Mouse (Mus musculus) liver, embryonic 16.5 days (tissue): Measurements from ENCODE around the gene Acsl1. TPM values are rescaled to one million over a fixed set of nuclear protein-coding genes. Genes with fewer than 3 reads are reported as not detected.

Experiments used
- ATAC-seq: fragments of 200-750 bp; cut with Nextera tagmentation; 2 replicates; pipeline ENCODE4 v1.8.0; 2017; ENCODE audit warnings: low read depth, mild to moderate bottlenecking, moderate number of reproducible peaks, moderate library complexity
- H3K27ac ChIP-seq: fragments of 300-500 bp; sonication (generic); 2 replicates; pipeline ENCODE4 v1.5.1; 2014; ENCODE audit warnings: mild to moderate bottlenecking, low read length
- H3K27me3 ChIP-seq: fragments of 300-500 bp; sonication (generic); 2 replicates; pipeline ENCODE4 v1.6.1; 2014; ENCODE audit warnings: low read depth, low read length, mixed read lengths; ENCODE audit not compliant: control insufficient read depth, insufficient read depth
- H3K36me3 ChIP-seq: fragments of 300-500 bp; sonication (generic); 2 replicates; pipeline ENCODE4 v1.6.1; 2014; ENCODE audit warnings: mild to moderate bottlenecking; ENCODE audit not compliant: control insufficient read depth, insufficient read depth
- H3K4me1 ChIP-seq: fragments of 300-500 bp; sonication (generic); 2 replicates; pipeline ENCODE4 v1.6.1; 2014; ENCODE audit warnings: low read depth, low read length, mixed read lengths; ENCODE audit not compliant: control insufficient read depth
- H3K4me2 ChIP-seq: fragments of 300-500 bp; sonication (generic); 2 replicates; pipeline ENCODE4 v1.6.1; 2014; ENCODE audit warnings: low read depth, low read length, mixed read lengths
- H3K4me3 ChIP-seq: fragments of 300-500 bp; sonication (generic); 2 replicates; pipeline ENCODE4 v1.5.1; 2014; ENCODE audit warnings: low read depth, mild to moderate bottlenecking, low read length
- H3K9ac ChIP-seq: fragments of 300-500 bp; sonication (generic); 2 replicates; pipeline ENCODE4 v1.6.1; 2014; ENCODE audit warnings: low read depth, low read length
- H3K9me3 ChIP-seq: fragments of 300-500 bp; sonication (generic); replicated peaks from 2 replicates; pipeline ENCODE4 v1.6.1; 2016; ENCODE audit warnings: low read length; ENCODE audit not compliant: control insufficient read depth
- WGBS: fragments of 180-500 bp; shearing (Covaris S2); extraction: QIAGEN DNeasy Blood & Tissue Kit; methylation state at CpG from one replicate; pipeline ENCODE4 v1.1.7; 2014; ENCODE audit not compliant: insufficient replicate concordance; 5-methylcytosine and 5-hydroxymethylcytosine counted together
- polyA plus RNA-seq: library from polyadenylated mRNA; unstranded; fragments of >200 nt; fragmentation: Nextera tagmentation; extraction: Ambion mirVana; gene quantifications from 2 replicates; pipeline ENCODE4 v1.2.1, GENCODE M21; 2015

The Acsl1 gene
- polyA plus RNA-seq, 1 experiment from 2014 or later: 168 TPM

GRCm38 (mm10) chr8:46445964-46446915 is 24.6 kb upstream of the Acsl1 start:
- H3K36me3 ChIP-seq: no peaks in the 10 kb centered on the region
- H3K4me2 ChIP-seq: no peak overlapping the region
- H3K9me3 ChIP-seq: no peaks in the 10 kb centered on the region
- H3K9ac ChIP-seq: peak overlapping the region; percentile 25; the same call in 1 of the 2 replicates
- ATAC-seq: peak; percentile 61
- 28% methylated on average over 12 of the region's 12 CpGs for WGBS
- H3K27me3 ChIP-seq: no peaks in the 10 kb centered on the region
- no peak overlapping the region for H3K4me3 ChIP-seq
- H3K4me1 ChIP-seq: peaks cover 12% of the 10 kb centered on the region
- H3K27ac ChIP-seq: peak overlapping the region; percentile 79

GRCm38 (mm10) chr8:46447334-46447733 is 23.5 kb upstream of the Acsl1 start:
- WGBS: 49% methylated on average over 6 of the region's 6 CpGs
- Histone ChIP-seq H3K4me2 (no peak overlapping the region), H3K4me1 (peaks cover 12% of the 10 kb centered on the region), H3K4me3 (no peak overlapping the region), H3K27me3 (no peaks in the 10 kb centered on the region), H3K9me3 (no peaks in the 10 kb centered on the region), H3K27ac (peak overlapping the region; percentile 79), H3K9ac (no peak overlapping the region), H3K36me3 (no peaks in the 10 kb centered on the region)
- peak; percentile 83 for ATAC-seq

GRCm38 (mm10) chr8:46448606-46449005 is 22.2 kb upstream of the Acsl1 start:
- Histone ChIP-seq H3K4me2 (no peak overlapping the region), H3K4me3 (no peak overlapping the region), H3K36me3 (no peaks in the 10 kb centered on the region), H3K4me1 (peaks cover 12% of the 10 kb centered on the region), H3K27me3 (no peaks in the 10 kb centered on the region), H3K9ac (no peak overlapping the region), H3K9me3 (no peaks in the 10 kb centered on the region), H3K27ac (no peak overlapping the region)
- ATAC-seq: no peak
- 57% methylated on average over 5 of the region's 5 CpGs for WGBS

- Histone ChIP-seq H3K4me1 (peaks cover 12% of the 10 kb centered on the region), H3K9ac (no peak overlapping the region), H3K36me3 (no peaks in the 10 kb centered on the region), H3K27ac (no peak overlapping the region), H3K27me3 (no peaks in the 10 kb centered on the region), H3K4me3 (no peak overlapping the region), H3K4me2 (no peak overlapping the region), H3K9me3 (peaks cover under 1% of the 10 kb centered on the region; the same call in 1 of the 2 replicates)
- 64% methylated on average over 4 of the region's 4 CpGs for WGBS
- no peak for ATAC-seq
Observed at GRCm38 (mm10) chr8:46449063-46449462, 21.8 kb upstream of the Acsl1 start.

- no peak overlapping the region for H3K27ac ChIP-seq
- ATAC-seq: no peak
- whole genome bisulfite sequencing: 59% methylated on average over 8 of the region's 8 CpGs
Observed at GRCm38 (mm10) chr8:46449723-46450251, 21.1 kb upstream of the Acsl1 start.

GRCm38 (mm10) chr8:46458215-46458811 is 12.5 kb upstream of the Acsl1 start:
- ATAC-seq: no peak
- Histone ChIP-seq H3K27ac (no peak overlapping the region), H3K4me2 (no peak overlapping the region)

More at GRCm38 (mm10) chr8:46449723-46450251, 21.1 kb upstream of the Acsl1 start:
- H3K4me3 ChIP-seq: no peak overlapping the region
- no peak overlapping the region for H3K4me2 ChIP-seq
- H3K27me3 ChIP-seq: no peaks in the 10 kb centered on the region
- H3K9me3 ChIP-seq: peaks cover 5% of the 10 kb centered on the region; the same call in 1 of the 2 replicates
- peaks cover 12% of the 10 kb centered on the region for H3K4me1 ChIP-seq
- no peak overlapping the region for H3K9ac ChIP-seq
- no peaks in the 10 kb centered on the region for H3K36me3 ChIP-seq

GRCm38 (mm10) chr8:46468400-46468799 is 2.4 kb upstream of the Acsl1 start:
- H3K27me3 ChIP-seq: no peaks in the 10 kb centered on the region
- peaks cover 20% of the 10 kb centered on the region for H3K4me1 ChIP-seq
- H3K4me2 ChIP-seq: no peak overlapping the region
- no peak for ATAC-seq
- 35% methylated on average over 2 of the region's 2 CpGs for WGBS
- H3K36me3 ChIP-seq: no peaks in the 10 kb centered on the region
- H3K9ac ChIP-seq: no peak overlapping the region
- no peaks in the 10 kb centered on the region for H3K9me3 ChIP-seq
- H3K27ac ChIP-seq: no peak overlapping the region
- no peak overlapping the region for H3K4me3 ChIP-seq

More at GRCm38 (mm10) chr8:46458215-46458811, 12.5 kb upstream of the Acsl1 start:
- Histone ChIP-seq H3K27me3 (no peaks in the 10 kb centered on the region), H3K9ac (no peak overlapping the region), H3K4me1 (no peaks in the 10 kb centered on the region), H3K36me3 (no peaks in the 10 kb centered on the region), H3K9me3 (peaks cover 5% of the 10 kb centered on the region; the same call in 1 of the 2 replicates), H3K4me3 (no peak overlapping the region)
- 38% methylated on average over 6 of the region's 6 CpGs for WGBS

- ATAC-seq: no peak
- no peak overlapping the region for H3K4me2 ChIP-seq
- no peak overlapping the region for H3K9ac ChIP-seq
- no peak overlapping the region for H3K4me3 ChIP-seq
- no peaks in the 10 kb centered on the region for H3K36me3 ChIP-seq
- H3K9me3 ChIP-seq: no peaks in the 10 kb centered on the region
- H3K27ac ChIP-seq: no peak overlapping the region
- WGBS: 80% methylated on average over 8 of the region's 8 CpGs
- no peaks in the 10 kb centered on the region for H3K27me3 ChIP-seq
- H3K4me1 ChIP-seq: peaks cover 26% of the 10 kb centered on the region
Observed at GRCm38 (mm10) chr8:46469071-46469769, 1.6 kb upstream of the Acsl1 start.
